Mouse (Mus musculus): ENCODE measurements around the gene Fam19a3. TPM values are rescaled to one million over a fixed set of nuclear protein-coding genes. Genes with fewer than 3 reads are reported as not detected.
"Not testable (repeated sequence)": the region's sequence is repeated elsewhere in the genome, so short reads cannot be mapped to it uniquely, and the experiment has no call there.

The Fam19a3 gene
- total and polyA plus RNA-seq, 3 experiments: 0.04 to 0.16 TPM; not detected in 1

DNA sequence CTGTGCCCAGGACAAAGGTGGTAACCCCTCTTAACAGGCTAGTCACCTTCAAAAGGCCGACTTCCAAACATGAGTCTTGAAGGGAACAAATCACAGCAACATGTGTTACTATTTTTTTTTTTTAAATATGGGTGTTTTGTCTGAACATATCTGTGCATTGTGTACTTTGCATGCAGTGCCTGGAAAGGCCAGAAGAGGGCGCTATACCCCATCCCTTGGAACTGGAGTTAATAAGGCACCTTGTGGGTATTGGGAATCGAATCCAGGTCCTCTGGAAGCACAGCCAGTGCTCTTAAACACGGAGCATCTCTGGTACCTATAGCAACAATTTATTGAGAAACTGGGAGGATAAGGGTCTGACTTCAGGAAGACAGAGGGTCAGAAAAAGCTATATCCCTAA lies 16.6 kb downstream of the Fam19a3 start:
- H3K9ac ChIP-seq (ENCODE audit: insufficient read depth, low read depth): no peak overlapping the region
- in situ Hi-C loops (cut with MboI; ENCODE audit: low pct_ligation_motif_present, low pct_unique_long_range_greater_than_20kb, low sequenced_read_pairs) (no loop called here), dilution Hi-C loops (cut with MboI; ENCODE audit: extremely low pct_ligation_motif_present, extremely low pct_unique_long_range_greater_than_20kb, low sequenced_read_pairs) (no loop called here)
- DNase-seq (ENCODE audit: extremely low read depth): peak; percentile 45
- no peaks in the 10 kb centered on the region for H3K27me3 ChIP-seq (replicated peaks)
- no peak overlapping the region for H3K27ac ChIP-seq (ENCODE audit: insufficient read depth, low read depth)
- no peak overlapping the region for H3K4me3 ChIP-seq (replicated peaks in 1 of 3; ENCODE audit: low read depth in 2 of 3, low read length in 2 of 3, poor library complexity in 1 of 3)
- H3K4me1 ChIP-seq (ENCODE audit: control insufficient read depth in 1 of 2, insufficient read depth in 2 of 2): peaks cover 9 to 22% of the 10 kb centered on the region in 2 experiments
- no peaks in the 10 kb centered on the region for H3K9me3 ChIP-seq (replicated peaks; ENCODE audit: low read length)
- no peak overlapping the region for H3K4me2 ChIP-seq (ENCODE audit: insufficient read depth, low read depth, poor library complexity, severe bottlenecking)
- TF ChIP-seq JUND (conservative IDR thresholded peaks at IDR 0.05; ENCODE audit: low read depth, low read length) (no peak), CTCF (conservative IDR thresholded peaks at IDR 0.05 in 1 of 2, IDR thresholded peaks at IDR 0.05 in 1 of 2; ENCODE audit: low read depth in 2 of 2, low read length in 2 of 2) (peak; percentile 67 to 96), POLR2A (IDR thresholded peaks at IDR 0.05; ENCODE audit: low read depth, low read length) (no peak), NELFE (IDR thresholded peaks at IDR 0.05; ENCODE audit: low read depth, low read length) (no peak), ZNF384 (IDR thresholded peaks at IDR 0.05; ENCODE audit: low read depth, low read length) (0 out of 2 replicates have a peak, but pooled peaks have one; percentile 47), ELF1 (IDR thresholded peaks at IDR 0.05; ENCODE audit: low read depth, low read length) (no peak), CHD1 (IDR thresholded peaks at IDR 0.05; ENCODE audit: low read depth, low read length) (no peak), POLR2AphosphoS2 (IDR thresholded peaks at IDR 0.05; ENCODE audit: low read depth, low read length) (no peak), RAD21 (IDR thresholded peaks at IDR 0.05; ENCODE audit: low read depth, low read length) (peak; percentile 23), SMC3 (IDR thresholded peaks at IDR 0.05; ENCODE audit: low read depth, low read length) (peak; percentile 13; the same call in 1 of the 2 replicates)
- no peaks in the 10 kb centered on the region for H3K36me3 ChIP-seq (replicated peaks in 1 of 2; ENCODE audit: control insufficient read depth in 1 of 2, insufficient read depth in 1 of 2, low read length in 1 of 2)
- H3K79me2 ChIP-seq (replicated peaks; ENCODE audit: control insufficient read depth, extremely low read depth, insufficient read depth, poor library complexity, severe bottlenecking): no peaks in the 10 kb centered on the region

DNA sequence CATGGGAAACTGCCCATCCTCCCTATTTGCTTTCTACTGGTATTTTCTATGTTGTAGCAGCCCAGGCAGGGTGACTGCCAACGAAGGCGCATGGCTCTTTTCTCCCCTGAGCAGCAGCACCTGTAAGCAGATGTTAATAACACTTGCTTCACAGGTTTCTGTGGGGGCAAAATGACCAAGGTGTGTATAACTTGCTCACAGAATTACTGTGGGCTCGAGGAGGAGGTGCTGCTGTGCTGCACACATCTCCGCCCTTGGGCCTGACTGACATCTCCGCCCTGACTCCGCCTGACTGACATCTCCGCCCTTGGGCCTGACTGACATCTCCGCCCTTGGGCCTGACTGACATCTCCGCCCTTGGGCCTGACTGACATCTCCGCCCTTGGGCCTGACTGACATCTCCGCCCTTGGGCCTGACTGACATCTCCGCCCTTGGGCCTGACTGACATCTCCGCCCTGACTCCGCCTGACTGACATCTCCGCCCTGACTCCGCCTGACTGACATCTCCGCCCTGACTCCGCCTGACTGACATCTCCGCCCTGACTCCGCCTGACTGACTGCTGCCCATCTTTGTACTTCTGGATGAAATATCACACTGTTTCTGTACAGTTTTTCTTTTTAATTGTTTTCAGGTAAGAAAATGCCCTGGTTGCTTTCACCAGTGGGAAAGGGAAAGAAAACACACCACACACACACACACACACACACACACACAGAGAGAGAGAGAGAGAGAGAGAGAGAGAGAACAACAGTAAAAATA lies 19.4 kb downstream of the Fam19a3 start:
- H3K27me3 ChIP-seq (replicated peaks); H3K9me3 ChIP-seq (replicated peaks; ENCODE audit: low read length); H3K9ac ChIP-seq (ENCODE audit: insufficient read depth, low read depth); H3K4me3 ChIP-seq (replicated peaks in 1 of 3; ENCODE audit: low read depth in 2 of 3, low read length in 2 of 3, poor library complexity in 1 of 3); H3K27ac ChIP-seq (ENCODE audit: insufficient read depth, low read depth); dilution Hi-C loops (cut with MboI; ENCODE audit: extremely low pct_ligation_motif_present, extremely low pct_unique_long_range_greater_than_20kb, low sequenced_read_pairs); H3K79me2 ChIP-seq (replicated peaks; ENCODE audit: control insufficient read depth, extremely low read depth, insufficient read depth, poor library complexity, severe bottlenecking); in situ Hi-C loops (cut with MboI; ENCODE audit: low pct_ligation_motif_present, low pct_unique_long_range_greater_than_20kb, low sequenced_read_pairs); H3K36me3 ChIP-seq (replicated peaks in 1 of 2; ENCODE audit: control insufficient read depth in 1 of 2, insufficient read depth in 1 of 2, low read length in 1 of 2): not testable (repeated sequence)
- H3K4me1 ChIP-seq (ENCODE audit: control insufficient read depth in 1 of 2, insufficient read depth in 2 of 2): peaks cover 5 to 12% of the 10 kb centered on the region in 2 experiments
- peak overlapping the region; percentile 63; the same call in 1 of the 2 replicates for H3K4me2 ChIP-seq (ENCODE audit: insufficient read depth, low read depth, poor library complexity, severe bottlenecking)
- peak; percentile 66 for DNase-seq (ENCODE audit: extremely low read depth)

DNA sequence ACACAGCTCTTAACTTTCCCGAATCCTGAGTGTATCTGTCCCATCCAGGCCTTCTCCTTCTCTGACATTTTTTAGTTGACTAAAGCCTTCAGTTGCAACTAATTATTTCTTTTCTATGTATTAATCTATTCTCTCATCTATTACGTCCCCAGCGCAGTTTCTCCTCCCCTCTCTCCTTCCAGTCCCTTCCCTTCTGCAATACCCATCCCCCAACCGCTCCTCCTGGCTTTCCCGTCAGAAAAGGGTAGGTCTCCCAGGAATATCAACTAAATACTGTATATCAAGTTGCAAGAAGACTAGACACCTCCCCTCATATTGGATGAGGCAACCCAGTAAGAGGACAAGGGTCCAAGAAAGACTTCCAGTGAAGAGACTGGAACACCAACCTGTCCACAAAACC lies 22.8 kb downstream of the Fam19a3 start:
- no peak for DNase-seq (ENCODE audit: extremely low read depth)
- Histone ChIP-seq H3K27me3 (replicated peaks) (no peaks in the 10 kb centered on the region), H3K79me2 (replicated peaks; ENCODE audit: control insufficient read depth, extremely low read depth, insufficient read depth, poor library complexity, severe bottlenecking) (no peaks in the 10 kb centered on the region), H3K36me3 (replicated peaks in 1 of 2; ENCODE audit: control insufficient read depth in 1 of 2, insufficient read depth in 1 of 2, low read length in 1 of 2) (no peaks in the 10 kb centered on the region), H3K4me1 (ENCODE audit: control insufficient read depth in 1 of 2, insufficient read depth in 2 of 2) (peaks cover 5 to 12% of the 10 kb centered on the region in 2 experiments), H3K27ac (ENCODE audit: insufficient read depth, low read depth) (no peak overlapping the region), H3K4me2 (ENCODE audit: insufficient read depth, low read depth, poor library complexity, severe bottlenecking) (0 out of 2 replicates have a peak overlapping the region, but pooled peaks have one; percentile 30), H3K9me3 (replicated peaks; ENCODE audit: low read length) (no peaks in the 10 kb centered on the region), H3K4me3 (replicated peaks in 1 of 3; ENCODE audit: low read depth in 2 of 3, low read length in 2 of 3, poor library complexity in 1 of 3) (no peak overlapping the region), H3K9ac (ENCODE audit: insufficient read depth, low read depth) (peak overlapping the region; percentile 39; the same call in 1 of the 2 replicates)
- TF ChIP-seq USF1 (IDR thresholded peaks at IDR 0.05; ENCODE audit: low read depth, low read length): no peak
- no peak for TF ChIP-seq EP300 (IDR thresholded peaks at IDR 0.05; ENCODE audit: low read length)
- in situ Hi-C loops (cut with MboI; ENCODE audit: low pct_ligation_motif_present, low pct_unique_long_range_greater_than_20kb, low sequenced_read_pairs): no loop called here
- dilution Hi-C loops (cut with MboI; ENCODE audit: extremely low pct_ligation_motif_present, extremely low pct_unique_long_range_greater_than_20kb, low sequenced_read_pairs): no loop called here
